In genomic region chr5:115072143-115072542, GRCm38 (mm10) we compare ENCODE assay signal across 9 mouse cellular contexts. TPM values are rescaled to one million over a fixed set of nuclear protein-coding genes. Genes with fewer than 3 reads are reported as not detected.
A peak's percentile ranks its signal among the peaks of the same experiment; 100 is the strongest.
DNase-seq lines count a peak whose midpoint lies in the region; ATAC-seq and TF ChIP-seq lines count a peak whose summit lies in the region.
"Had no signal": no experiment of that assay in that cellular context is flagged by ENCODE, and none has a peak within 500 bp of the region (broad histone marks: within the 10 kb centered on the region; RNA-seq: fewer than 3 reads in every experiment).

No protein-coding gene starts in this region.

- H3K4me2 ChIP-seq in embryonic facial prominence, embryonic 14.5 days (ENCODE audit: low read depth, low read length) = no peak overlapping the region
- no peak overlapping the region for H3K4me2 ChIP-seq in intestine, postnatal 0 days (replicated peaks; ENCODE audit: low read depth)
- no peak overlapping the region for H3K4me2 ChIP-seq in lung, postnatal 0 days (replicated peaks; ENCODE audit: low read depth, low read length)
- no peak overlapping the region for H3K4me2 ChIP-seq in hindbrain, embryonic 14.5 days (replicated peaks)
- H3K4me2 ChIP-seq in hindbrain, postnatal 0 days (ENCODE audit: low read depth, low read length) = no peak overlapping the region

- TF ChIP-seq POLR2A in cerebellum, adult 2 months (IDR thresholded peaks at IDR 0.05; ENCODE audit: borderline replicate concordance, insufficient read depth, low read length) = no peak

- peaks cover 21% of the 10 kb centered on the region for H3K36me3 ChIP-seq in embryonic facial prominence, embryonic 14.5 days (ENCODE audit: control insufficient read depth, insufficient read depth, low read length)
- peaks cover 9% of the 10 kb centered on the region; the same call in 1 of the 2 replicates for H3K36me3 ChIP-seq in intestine, postnatal 0 days (ENCODE audit: control insufficient read depth, insufficient read depth)
- 0 out of 2 replicates have a peak, but pooled peaks cover 4% of the 10 kb centered on the region for H3K36me3 ChIP-seq in lung, postnatal 0 days (ENCODE audit: insufficient read depth, low read length)
- H3K36me3 ChIP-seq in hindbrain, embryonic 14.5 days (replicated peaks; ENCODE audit: control insufficient read depth, insufficient read depth) = peaks cover 15% of the 10 kb centered on the region
- no peaks in the 10 kb centered on the region for H3K36me3 ChIP-seq in hindbrain, postnatal 0 days (ENCODE audit: insufficient read depth, low read length)

- TF ChIP-seq EP300 in lung, postnatal 0 days (IDR thresholded peaks at IDR 0.05) = 0 out of 2 replicates have a peak, but pooled peaks have one; percentile 24

- H3K27ac ChIP-seq in cerebellum, adult 2 months (ENCODE audit: insufficient read depth, low read length) = no peak overlapping the region
- H3K27ac ChIP-seq in embryonic facial prominence, embryonic 14.5 days (replicated peaks; ENCODE audit: low read depth, low read length) = peak overlapping the region; percentile 63; the same call in 1 of the 2 replicates
- 0 out of 2 replicates have a peak overlapping the region, but pooled peaks have one; percentile 5 for H3K27ac ChIP-seq in intestine, postnatal 0 days (ENCODE audit: low read depth, low read length)
- 0 out of 2 replicates have a peak overlapping the region, but pooled peaks have one; percentile 26 for H3K27ac ChIP-seq in lung, postnatal 0 days (ENCODE audit: low read length)
- H3K27ac ChIP-seq in hindbrain, embryonic 14.5 days = no peak overlapping the region
- no peak overlapping the region for H3K27ac ChIP-seq in hindbrain, postnatal 0 days

- no peak overlapping the region for H3K9ac ChIP-seq in embryonic facial prominence, embryonic 14.5 days (ENCODE audit: low read depth, low read length)
- no peak overlapping the region for H3K9ac ChIP-seq in intestine, postnatal 0 days (ENCODE audit: low read depth, low read length)
- H3K9ac ChIP-seq in lung, postnatal 0 days (replicated peaks; ENCODE audit: low read depth) = no peak overlapping the region
- H3K9ac ChIP-seq in hindbrain, embryonic 14.5 days = no peak overlapping the region
- H3K9ac ChIP-seq in hindbrain, postnatal 0 days (replicated peaks; ENCODE audit: low read length) = no peak overlapping the region

- peak; percentile 34 to 59 for DNase-seq in cerebellum, adult 2 months
- DNase-seq in cerebellum, adult 11 months = no peak
- peak; percentile 40 for DNase-seq in 3134 (ENCODE audit: extremely low read depth, insufficient read length, low spot score)
- peak; percentile 88 for DNase-seq in embryonic facial prominence, embryonic 14.5 days (ENCODE audit: low spot score)
- DNase-seq in lung, postnatal 0 days (ENCODE audit: low spot score) = peak; percentile 85
- DNase-seq in hindbrain, embryonic 14.5 days (ENCODE audit: low spot score) = no peak
- no peak for DNase-seq in hindbrain, postnatal 0 days (ENCODE audit: low spot score)

- H3K9me3 ChIP-seq in embryonic facial prominence, embryonic 14.5 days (ENCODE audit: control insufficient read depth, low read length) = no peaks in the 10 kb centered on the region
- no peaks in the 10 kb centered on the region for H3K9me3 ChIP-seq in intestine, postnatal 0 days (ENCODE audit: control insufficient read depth)
- H3K9me3 ChIP-seq in lung, postnatal 0 days (ENCODE audit: low read length) = no peaks in the 10 kb centered on the region
- H3K9me3 ChIP-seq in hindbrain, embryonic 14.5 days (ENCODE audit: control insufficient read depth, low read length) = no peaks in the 10 kb centered on the region
- H3K9me3 ChIP-seq in hindbrain, postnatal 0 days (ENCODE audit: low read length) = no peaks in the 10 kb centered on the region

- WGBS in cerebellum, adult 2 months = 85% methylated on average over 7 of the region's 7 CpGs
- WGBS in embryonic facial prominence, embryonic 14.5 days = 87% methylated on average over 7 of the region's 7 CpGs
- 25% methylated on average over 7 of the region's 7 CpGs for WGBS in intestine, postnatal 0 days
- 44% methylated on average over 7 of the region's 7 CpGs for WGBS in lung, postnatal 0 days
- 92% methylated on average over 7 of the region's 7 CpGs for WGBS in hindbrain, embryonic 14.5 days
- 94% methylated on average over 7 of the region's 7 CpGs for WGBS in hindbrain, postnatal 0 days

- H3K4me3 ChIP-seq in cerebellum, adult 2 months (replicated peaks; ENCODE audit: insufficient read depth, low read depth, low read length) = no peak overlapping the region
- H3K4me3 ChIP-seq in embryonic facial prominence, embryonic 14.5 days (ENCODE audit: low read depth, low read length) = no peak overlapping the region
- H3K4me3 ChIP-seq in intestine, postnatal 0 days (ENCODE audit: low read depth, low read length) = no peak overlapping the region
- no peak overlapping the region for H3K4me3 ChIP-seq in lung, postnatal 0 days (ENCODE audit: low read depth, low read length)
- no peak overlapping the region for H3K4me3 ChIP-seq in hindbrain, embryonic 14.5 days (replicated peaks; ENCODE audit: low read length)
- no peak overlapping the region for H3K4me3 ChIP-seq in hindbrain, postnatal 0 days (ENCODE audit: low read length)

- no peak for TF ChIP-seq CTCF in cerebellum, adult 2 months (IDR thresholded peaks at IDR 0.05; ENCODE audit: borderline replicate concordance, insufficient read depth, low read depth, low read length)
- no peak for TF ChIP-seq CTCF in intestine, postnatal 0 days (IDR thresholded peaks at IDR 0.05; ENCODE audit: low read depth)
- TF ChIP-seq CTCF in lung, postnatal 0 days (IDR thresholded peaks at IDR 0.05) = no peak
- no peak for TF ChIP-seq CTCF in hindbrain, postnatal 0 days (IDR thresholded peaks at IDR 0.05; ENCODE audit: low read depth)

- H3K27me3 ChIP-seq in cerebellum, adult 2 months (ENCODE audit: control insufficient read depth, insufficient read depth, low read length) = no peaks in the 10 kb centered on the region
- no peaks in the 10 kb centered on the region for H3K27me3 ChIP-seq in embryonic facial prominence, embryonic 14.5 days (replicated peaks; ENCODE audit: control insufficient read depth, insufficient read depth, low read length)
- no peaks in the 10 kb centered on the region for H3K27me3 ChIP-seq in intestine, postnatal 0 days (replicated peaks; ENCODE audit: control insufficient read depth, insufficient read depth, low read length)
- H3K27me3 ChIP-seq in lung, postnatal 0 days (replicated peaks; ENCODE audit: insufficient read depth, low read length) = no peaks in the 10 kb centered on the region
- H3K27me3 ChIP-seq in hindbrain, embryonic 14.5 days (ENCODE audit: control insufficient read depth, insufficient read depth, low read length) = no peaks in the 10 kb centered on the region
- no peaks in the 10 kb centered on the region for H3K27me3 ChIP-seq in hindbrain, postnatal 0 days (ENCODE audit: insufficient read depth, low read length)

- peaks cover 6% of the 10 kb centered on the region for H3K4me1 ChIP-seq in cerebellum, adult 2 months (ENCODE audit: control insufficient read depth, insufficient read depth, low read length)
- H3K4me1 ChIP-seq in embryonic facial prominence, embryonic 14.5 days (ENCODE audit: control insufficient read depth, insufficient read depth, low read length) = no peaks in the 10 kb centered on the region
- peaks cover 4% of the 10 kb centered on the region; the same call in 1 of the 2 replicates for H3K4me1 ChIP-seq in intestine, postnatal 0 days (replicated peaks; ENCODE audit: control insufficient read depth, insufficient read depth, low read length)
- peaks cover 17% of the 10 kb centered on the region; the same call in 1 of the 2 replicates for H3K4me1 ChIP-seq in lung, postnatal 0 days (ENCODE audit: insufficient read depth, low read depth, low read length)
- no peaks in the 10 kb centered on the region for H3K4me1 ChIP-seq in hindbrain, embryonic 14.5 days (replicated peaks; ENCODE audit: control insufficient read depth, insufficient read depth, low read length)
- 0 out of 2 replicates have a peak, but pooled peaks cover 3% of the 10 kb centered on the region for H3K4me1 ChIP-seq in hindbrain, postnatal 0 days (ENCODE audit: insufficient read depth, low read length)

- ATAC-seq in embryonic facial prominence, embryonic 14.5 days (ENCODE audit: low read depth) = peak; percentile 74
- ATAC-seq in intestine, postnatal 0 days = no peak
- peak; percentile 87 for ATAC-seq in lung, postnatal 0 days
- ATAC-seq in hindbrain, embryonic 14.5 days (ENCODE audit: low FRiP score) = no peak
- ATAC-seq in hindbrain, postnatal 0 days = no peak

RNA-seq across cellular contexts. Expression of gene Gm10401, which starts 26.0 kb away (rescaled TPM):
- polyA plus RNA-seq in cerebellum, adult 2 months (2012; rRNA removed) = not detected in 2 replicates
- polyA plus RNA-seq in embryonic facial prominence, embryonic 14.5 days (2014; fragmentation: Nextera tagmentation; extraction: Ambion mirVana) = 53.2 and 54.0 TPM in 2 replicates
- 13.8 and 17.0 TPM in 2 replicates for polyA plus RNA-seq in intestine, postnatal 0 days (2015; fragmentation: Nextera tagmentation; extraction: Ambion mirVana)
- polyA plus RNA-seq in lung, postnatal 0 days (2015; fragmentation: Nextera tagmentation; extraction: Ambion mirVana) = 32.4 and 32.5 TPM in 2 replicates
- 49.1 and 53.0 TPM in 2 replicates for polyA plus RNA-seq in hindbrain, embryonic 14.5 days (2014; fragmentation: Nextera tagmentation; extraction: Ambion mirVana)
- total RNA-seq in hindbrain, postnatal 0 days (2014; rRNA removed) = not detected in 2 replicates
- polyA plus RNA-seq in hindbrain, postnatal 0 days (2015; fragmentation: Nextera tagmentation; extraction: Ambion mirVana) = 38.5 and 39.3 TPM in 2 replicates
- total RNA-seq: heart, postnatal 14 days had no signal

RNA-seq across cellular contexts. Expression of gene Acads, which starts 47.0 kb away (rescaled TPM):
- 14.9 and 16.1 TPM in 2 replicates for polyA plus RNA-seq in cerebellum, adult 2 months (2012; rRNA removed)
- polyA plus RNA-seq in embryonic facial prominence, embryonic 14.5 days (2014; fragmentation: Nextera tagmentation; extraction: Ambion mirVana) = 28.5 and 28.7 TPM in 2 replicates
- polyA plus RNA-seq in intestine, postnatal 0 days (2015; fragmentation: Nextera tagmentation; extraction: Ambion mirVana) = 100 and 113 TPM in 2 replicates
- polyA plus RNA-seq in lung, postnatal 0 days (2015; fragmentation: Nextera tagmentation; extraction: Ambion mirVana) = 43.6 and 43.9 TPM in 2 replicates
- 11.1 and 12.5 TPM in 2 replicates for polyA plus RNA-seq in hindbrain, embryonic 14.5 days (2014; fragmentation: Nextera tagmentation; extraction: Ambion mirVana)
- total RNA-seq in hindbrain, postnatal 0 days (2014; rRNA removed) = 30.3 and 32.5 TPM in 2 replicates
- polyA plus RNA-seq in hindbrain, postnatal 0 days (2015; fragmentation: Nextera tagmentation; extraction: Ambion mirVana) = 22.1 and 25.3 TPM in 2 replicates

Comparison
In these comparisons a context has a peak if more than half of its experiments do, and no peak if none do; other contexts are left out.
1. DNase-seq: peak in cerebellum, adult 2 months (2 of 2), 3134 (single experiment), embryonic facial prominence, embryonic 14.5 days (single experiment) and lung, postnatal 0 days (single experiment); none in cerebellum, adult 11 months (single experiment), hindbrain, embryonic 14.5 days (single experiment) and hindbrain, postnatal 0 days (single experiment).
2. H3K27ac ChIP-seq: peak in embryonic facial prominence, embryonic 14.5 days (single experiment), intestine, postnatal 0 days (single experiment) and lung, postnatal 0 days (single experiment); none in cerebellum, adult 2 months (single experiment), hindbrain, embryonic 14.5 days (single experiment) and hindbrain, postnatal 0 days (single experiment).
3. ATAC-seq: peak in embryonic facial prominence, embryonic 14.5 days (single experiment) and lung, postnatal 0 days (single experiment); none in intestine, postnatal 0 days (single experiment), hindbrain, embryonic 14.5 days (single experiment) and hindbrain, postnatal 0 days (single experiment).
4. RNA of gene Gm10401, which starts 26.0 kb away (polyA plus RNA-seq): 53.2 to 54.0 TPM in embryonic facial prominence, embryonic 14.5 days, 49.1 to 53.0 TPM in hindbrain, embryonic 14.5 days, 38.5 to 39.3 TPM in hindbrain, postnatal 0 days, 32.4 to 32.5 TPM in lung, postnatal 0 days and 13.8 to 17.0 TPM in intestine, postnatal 0 days; not detected in cerebellum, adult 2 months; every median in the first group is over 10 times any median in the second.